In genomic region chr13:21222463-21223022, GRCm38 (mm10) we compare ENCODE assay signal across 8 mouse cellular contexts. TPM values are rescaled to one million over a fixed set of nuclear protein-coding genes. Genes with fewer than 3 reads are reported as not detected.
DNase-seq lines count a peak whose midpoint lies in the region; ATAC-seq and TF ChIP-seq lines count a peak whose summit lies in the region.

No protein-coding gene starts in this region.

- peak overlapping the region; percentile 36 for H3K9ac ChIP-seq in CH12.LX (ENCODE audit: insufficient read depth, low read depth)
- H3K9ac ChIP-seq in heart, embryonic 15.5 days: peak overlapping the region; percentile 54; the same call in 1 of the 2 replicates
- H3K9ac ChIP-seq in liver, embryonic 13.5 days: peak overlapping the region; percentile 65
- peak overlapping the region; percentile 37; the same call in 1 of the 2 replicates for H3K9ac ChIP-seq in stomach, embryonic 15.5 days

- TF ChIP-seq POLR2A in CH12.LX (IDR thresholded peaks at IDR 0.05; ENCODE audit: low read depth, low read length): no peak

- WGBS in forebrain, embryonic 10.5 days: under 1% methylated on average over 20 of the region's 20 CpGs
- WGBS in heart, embryonic 15.5 days: under 1% methylated on average over 20 of the region's 20 CpGs
- WGBS in liver, embryonic 13.5 days (ENCODE audit: insufficient replicate concordance): under 1% methylated on average over 20 of the region's 20 CpGs
- WGBS in stomach, embryonic 15.5 days: under 1% methylated on average over 20 of the region's 20 CpGs

- peak; percentile 88 for DNase-seq in CH12.LX (ENCODE audit: extremely low read depth)
- DNase-seq in c-Kit-positive CD71-negative TER-119-negative erythroid progenitor cells, embryonic 14.5 days (ENCODE audit: low read depth): peak; percentile 53
- peak; percentile 89 for DNase-seq in forebrain, embryonic 10.5 days (ENCODE audit: extremely low spot score, low spot score)
- peak; percentile 77 for DNase-seq in kidney, postnatal 14 days
- DNase-seq in liver, embryonic 13.5 days: peak; percentile 83
- DNase-seq in natural killer cell, adult 2 months (ENCODE audit: low spot score in 2 of 2): peak; percentile 74 to 81

- TF ChIP-seq CTCF in CH12.LX (conservative IDR thresholded peaks at IDR 0.05 in 1 of 2, IDR thresholded peaks at IDR 0.05 in 1 of 2; ENCODE audit: low read depth in 2 of 2, low read length in 2 of 2): no peak

- peak; percentile 85 for ATAC-seq in heart, embryonic 15.5 days (replicated peaks; ENCODE audit: insufficient number of reproducible peaks, insufficient read depth, low FRiP score, low read depth)
- peak; percentile 94 for ATAC-seq in liver, embryonic 13.5 days (ENCODE audit: low read depth)
- peak; percentile 88 for ATAC-seq in stomach, embryonic 15.5 days (ENCODE audit: insufficient read depth, low FRiP score, low read depth)

- H3K4me2 ChIP-seq in CH12.LX (ENCODE audit: insufficient read depth, low read depth, poor library complexity, severe bottlenecking): peak overlapping the region; percentile 98
- peak overlapping the region; percentile 84 for H3K4me2 ChIP-seq in heart, embryonic 15.5 days
- peak overlapping the region; percentile 80 for H3K4me2 ChIP-seq in liver, embryonic 13.5 days
- peak overlapping the region; percentile 80 for H3K4me2 ChIP-seq in stomach, embryonic 15.5 days

- no peaks in the 10 kb centered on the region for H3K36me3 ChIP-seq in CH12.LX (replicated peaks in 1 of 2; ENCODE audit: control insufficient read depth in 1 of 2, insufficient read depth in 1 of 2, low read length in 1 of 2)
- no peaks in the 10 kb centered on the region for H3K36me3 ChIP-seq in forebrain, embryonic 10.5 days (replicated peaks)
- no peaks in the 10 kb centered on the region for H3K36me3 ChIP-seq in heart, embryonic 15.5 days
- H3K36me3 ChIP-seq in liver, embryonic 13.5 days: no peaks in the 10 kb centered on the region
- no peaks in the 10 kb centered on the region for H3K36me3 ChIP-seq in stomach, embryonic 15.5 days

- no peaks in the 10 kb centered on the region for H3K9me3 ChIP-seq in CH12.LX (replicated peaks; ENCODE audit: low read length)
- H3K9me3 ChIP-seq in forebrain, embryonic 10.5 days: no peaks in the 10 kb centered on the region
- no peaks in the 10 kb centered on the region for H3K9me3 ChIP-seq in heart, embryonic 15.5 days (replicated peaks)
- H3K9me3 ChIP-seq in liver, embryonic 13.5 days (replicated peaks): no peaks in the 10 kb centered on the region
- H3K9me3 ChIP-seq in stomach, embryonic 15.5 days: no peaks in the 10 kb centered on the region

- H3K4me1 ChIP-seq in CH12.LX (ENCODE audit: control insufficient read depth in 1 of 2, insufficient read depth in 2 of 2): peaks cover 6 to 20% of the 10 kb centered on the region in 2 experiments
- H3K4me1 ChIP-seq in forebrain, embryonic 10.5 days: peaks cover 9% of the 10 kb centered on the region; the same call in 1 of the 2 replicates
- H3K4me1 ChIP-seq in heart, embryonic 15.5 days (replicated peaks): peaks cover 6% of the 10 kb centered on the region; the same call in 1 of the 2 replicates
- H3K4me1 ChIP-seq in liver, embryonic 13.5 days (replicated peaks): peaks cover 11% of the 10 kb centered on the region
- no peaks in the 10 kb centered on the region for H3K4me1 ChIP-seq in stomach, embryonic 15.5 days

- in situ Hi-C loops in CH12.LX (cut with MboI; ENCODE audit: low pct_ligation_motif_present, low pct_unique_long_range_greater_than_20kb, low sequenced_read_pairs): loop anchor here (5.0 kb wide), 1 partner anchor 45 kb away; the partner anchor contains the start of gene Trim27

- no peaks in the 10 kb centered on the region for H3K79me2 ChIP-seq in CH12.LX (replicated peaks; ENCODE audit: control insufficient read depth, extremely low read depth, insufficient read depth, poor library complexity, severe bottlenecking)

- H3K27ac ChIP-seq in CH12.LX (ENCODE audit: insufficient read depth, low read depth): no peak overlapping the region
- peak overlapping the region; percentile 88 for H3K27ac ChIP-seq in forebrain, embryonic 10.5 days
- H3K27ac ChIP-seq in heart, embryonic 15.5 days: no peak overlapping the region
- no peak overlapping the region for H3K27ac ChIP-seq in liver, embryonic 13.5 days
- H3K27ac ChIP-seq in stomach, embryonic 15.5 days: peak overlapping the region; percentile 24; the same call in 1 of the 2 replicates

- TF ChIP-seq EP300 in CH12.LX (IDR thresholded peaks at IDR 0.05; ENCODE audit: low read length): no peak

- H3K4me3 ChIP-seq in CH12.LX (replicated peaks in 1 of 3; ENCODE audit: low read depth in 2 of 3, low read length in 2 of 3, poor library complexity in 1 of 3): peak overlapping the region; percentile 62 to 67 (median 63)
- H3K4me3 ChIP-seq in forebrain, embryonic 10.5 days: peak overlapping the region; percentile 62
- H3K4me3 ChIP-seq in heart, embryonic 15.5 days: peak overlapping the region; percentile 55
- peak overlapping the region; percentile 69 for H3K4me3 ChIP-seq in liver, embryonic 13.5 days (replicated peaks)
- H3K4me3 ChIP-seq in stomach, embryonic 15.5 days (replicated peaks): peak overlapping the region; percentile 53

- dilution Hi-C loops in CH12.LX (cut with MboI; ENCODE audit: extremely low pct_ligation_motif_present, extremely low pct_unique_long_range_greater_than_20kb, low sequenced_read_pairs): no loop called here

- no peak for TF ChIP-seq RAD21 in CH12.LX (IDR thresholded peaks at IDR 0.05; ENCODE audit: low read depth, low read length)

- peaks cover 31% of the 10 kb centered on the region for H3K27me3 ChIP-seq in CH12.LX (replicated peaks)
- peaks cover 18% of the 10 kb centered on the region for H3K27me3 ChIP-seq in forebrain, embryonic 10.5 days (ENCODE audit: poor library complexity, severe bottlenecking)
- H3K27me3 ChIP-seq in heart, embryonic 15.5 days: no peaks in the 10 kb centered on the region
- peaks cover 12% of the 10 kb centered on the region; the same call in 1 of the 2 replicates for H3K27me3 ChIP-seq in liver, embryonic 13.5 days
- no peaks in the 10 kb centered on the region for H3K27me3 ChIP-seq in stomach, embryonic 15.5 days (replicated peaks)

TF ChIP-seq in CH12.LX, 34 proteins besides CTCF, POLR2A, EP300 and RAD21:
- TF ChIP-seq NRF1 (IDR thresholded peaks at IDR 0.05; ENCODE audit: low read depth, low read length) (peak; percentile 65), E2F4 (IDR thresholded peaks at IDR 0.05; ENCODE audit: insufficient replicate concordance, low read depth, low read length) (0 out of 2 replicates have a peak, but pooled peaks have one; percentile 61), USF2 (conservative IDR thresholded peaks at IDR 0.05; ENCODE audit: low read depth, low read length) (no peak), JUND (conservative IDR thresholded peaks at IDR 0.05; ENCODE audit: low read depth, low read length) (no peak), BHLHE40 (IDR thresholded peaks at IDR 0.05; ENCODE audit: low read depth, low read length) (0 out of 2 replicates have a peak, but pooled peaks have one; percentile 8), ZNF384 (IDR thresholded peaks at IDR 0.05; ENCODE audit: low read depth, low read length) (no peak), MAFK (IDR thresholded peaks at IDR 0.05; ENCODE audit: insufficient replicate concordance, low read length) (peak; percentile 95), ELF1 (IDR thresholded peaks at IDR 0.05; ENCODE audit: low read depth, low read length) (peak; percentile 98), TCF12 (IDR thresholded peaks at IDR 0.05; ENCODE audit: low read depth, low read length) (no peak), TBP (conservative IDR thresholded peaks at IDR 0.05; ENCODE audit: low read depth, low read length) (peak; percentile 100), POLR2AphosphoS2 (IDR thresholded peaks at IDR 0.05; ENCODE audit: low read depth, low read length) (no peak), JUN (IDR thresholded peaks at IDR 0.05; ENCODE audit: insufficient read depth, low read depth, low read length) (no peak), SMC3 (IDR thresholded peaks at IDR 0.05; ENCODE audit: low read depth, low read length) (no peak), MAZ (IDR thresholded peaks at IDR 0.05; ENCODE audit: low read depth, low read length) (peak; percentile 15; the same call in 1 of the 2 replicates), GABPA (IDR thresholded peaks at IDR 0.05; ENCODE audit: insufficient replicate concordance, low read depth, low read length) (no peak), ZMIZ1 (IDR thresholded peaks at IDR 0.05; ENCODE audit: low read depth, low read length) (no peak), IRF4 (IDR thresholded peaks at IDR 0.05; ENCODE audit: low read depth, low read length) (no peak), PAX5 (IDR thresholded peaks at IDR 0.05; ENCODE audit: low read length) (no peak), CHD1 (IDR thresholded peaks at IDR 0.05; ENCODE audit: low read depth, low read length) (no peak), HCFC1 (IDR thresholded peaks at IDR 0.05; ENCODE audit: low read depth, low read length) (0 out of 2 replicates have a peak, but pooled peaks have one; percentile 20), MEF2A (IDR thresholded peaks at IDR 0.05; ENCODE audit: borderline replicate concordance, low read depth, low read length) (no peak), ZKSCAN1 (IDR thresholded peaks at IDR 0.05; ENCODE audit: borderline replicate concordance, low read depth, low read length) (no peak), SIN3A (IDR thresholded peaks at IDR 0.05; ENCODE audit: low read length) (no peak), RCOR1 (conservative IDR thresholded peaks at IDR 0.05; ENCODE audit: low read depth, low read length) (no peak), KAT2A (IDR thresholded peaks at IDR 0.05; ENCODE audit: insufficient replicate concordance, low read length) (peak; percentile 76; the same call in 1 of the 2 replicates)

RNA-seq across cellular contexts. Expression of gene Trim27, which starts 43.3 kb away (rescaled TPM):
- total RNA-seq in CH12.LX (2012; rRNA removed): 146 and 176 TPM in 2 replicates
- 134 and 141 TPM in 2 replicates for total RNA-seq in CH12.LX (2014; rRNA removed)
- 185 and 198 TPM in 2 replicates for polyA plus RNA-seq in CH12.LX (2012; ENCODE audit: insufficient read length, low read depth)
- 169 and 173 TPM in 2 replicates for polyA plus RNA-seq in forebrain, embryonic 10.5 days (2016; fragmentation: Nextera tagmentation; extraction: Ambion mirVana)
- polyA plus RNA-seq in heart, embryonic 15.5 days (2015; fragmentation: Nextera tagmentation; extraction: Ambion mirVana): 61.4 and 84.7 TPM in 2 replicates
- polyA plus RNA-seq in liver, embryonic 13.5 days (2015; fragmentation: Nextera tagmentation; extraction: Ambion mirVana): 81.4 and 82.3 TPM in 2 replicates
- polyA plus RNA-seq in stomach, embryonic 15.5 days (2015; fragmentation: Nextera tagmentation; extraction: Ambion mirVana): 132 and 143 TPM in 2 replicates

Comparison
In these comparisons a context has a peak if more than half of its experiments do, and no peak if none do; other contexts are left out.
1. H3K27ac ChIP-seq: peak in forebrain, embryonic 10.5 days (single experiment) and stomach, embryonic 15.5 days (single experiment); none in CH12.LX (single experiment), heart, embryonic 15.5 days (single experiment) and liver, embryonic 13.5 days (single experiment).
2. Peak in every context shown above with its lines, with median percentiles within 50 percentile points of each other: DNase-seq, H3K4me2 ChIP-seq, H3K4me3 ChIP-seq, H3K9ac ChIP-seq and ATAC-seq.